1 mouse cellular context compared by ENCODE assay signal in genomic region chr9:58060677-58061667, GRCm38 (mm10).
TF ChIP-seq lines count a peak whose summit lies in the region.

No protein-coding gene starts in this region.

TF ChIP-seq in MEL, 35 proteins besides CTCF, POLR2A, EP300 and RAD21 (continued from another document):
- TF ChIP-seq CHD2 (IDR thresholded peaks at IDR 0.05; ENCODE audit: low read length) (no peak), TBP (IDR thresholded peaks at IDR 0.05; ENCODE audit: low read depth, low read length) (no peak), MAFK (IDR thresholded peaks at IDR 0.05; ENCODE audit: borderline replicate concordance, low read depth, low read length) (no peak), USF2 (IDR thresholded peaks at IDR 0.05; ENCODE audit: borderline replicate concordance in 1 of 2, insufficient read depth in 1 of 2, low read depth in 1 of 2, low read length in 2 of 2) (no peak), GABPA (IDR thresholded peaks at IDR 0.05; ENCODE audit: low read depth, low read length) (no peak), NRF1 (IDR thresholded peaks at IDR 0.05; ENCODE audit: insufficient read depth, low read depth, low read length, poor library complexity, severe bottlenecking) (no peak), MYB (IDR thresholded peaks at IDR 0.05; ENCODE audit: low read depth, low read length) (no peak), MAZ (IDR thresholded peaks at IDR 0.05; ENCODE audit: low read depth, low read length) (no peak), TCF12 (IDR thresholded peaks at IDR 0.05; ENCODE audit: low read depth, low read length) (no peak), JUND (IDR thresholded peaks at IDR 0.05; ENCODE audit: low read depth, low read length) (no peak), GATA1 (IDR thresholded peaks at IDR 0.05; ENCODE audit: low read depth, low read length) (no peak), CHD1 (IDR thresholded peaks at IDR 0.05; ENCODE audit: low read depth, low read length) (no peak)
